Mouse (Mus musculus): ENCODE data around the gene Gpatch8. TPM values are rescaled to one million over a fixed set of nuclear protein-coding genes. Genes with fewer than 3 reads are reported as not detected.
"Not testable (repeated sequence)": the region's sequence is repeated elsewhere in the genome, so short reads cannot be mapped to it uniquely, and the experiment has no call there.

Gpatch8 gene
- total RNA-seq, 2 experiments from 2014 or later, result 47.0 to 51.1 TPM

DNA sequence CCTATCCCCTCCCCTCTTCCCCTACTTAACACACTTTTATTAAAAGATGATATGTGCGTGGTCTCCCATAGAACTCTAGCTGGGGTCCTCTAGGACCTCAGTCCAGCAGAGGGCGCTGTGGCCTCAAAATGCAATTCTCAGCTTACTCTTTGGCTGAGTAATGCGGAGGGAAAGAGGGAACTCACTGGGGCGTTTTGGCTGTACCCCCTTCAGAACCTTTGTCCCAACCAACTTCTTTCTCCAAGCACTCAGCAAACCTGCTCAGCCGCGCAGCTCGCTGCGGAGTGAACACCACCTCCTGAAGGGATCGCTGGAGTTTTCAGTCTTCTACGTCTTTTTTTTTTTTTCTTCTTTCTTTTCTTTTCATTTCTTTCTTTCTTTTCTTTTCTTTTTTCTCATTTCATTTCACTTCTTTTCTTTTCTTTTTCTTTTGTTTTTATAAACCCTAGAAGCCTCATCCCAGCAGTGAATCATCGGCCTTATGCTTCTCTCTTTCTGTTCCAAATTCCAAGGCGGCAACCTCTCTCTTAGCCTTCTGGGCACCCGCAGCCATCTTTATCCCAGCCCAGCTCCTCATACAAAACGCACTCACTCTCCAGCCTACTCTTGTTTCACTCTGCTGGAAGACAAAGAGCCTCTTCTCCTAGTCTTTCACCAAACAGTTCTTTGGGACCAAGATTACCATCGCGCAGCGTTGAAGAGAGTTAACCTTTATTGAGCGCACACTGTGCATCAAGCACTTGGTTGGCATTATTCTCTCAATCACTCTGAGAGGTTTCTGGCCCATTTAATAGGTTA is 16.9 kb upstream of the Gpatch8 start:
- peak; percentile 92 for DNase-seq (ENCODE audit: low spot score in 2 of 2)

- DNase-seq (ENCODE audit: low spot score in 2 of 2), result no peak
Measured at GRCm38 (mm10) chr11:102568756-102569377, 12.7 kb upstream of the Gpatch8 start.

DNA sequence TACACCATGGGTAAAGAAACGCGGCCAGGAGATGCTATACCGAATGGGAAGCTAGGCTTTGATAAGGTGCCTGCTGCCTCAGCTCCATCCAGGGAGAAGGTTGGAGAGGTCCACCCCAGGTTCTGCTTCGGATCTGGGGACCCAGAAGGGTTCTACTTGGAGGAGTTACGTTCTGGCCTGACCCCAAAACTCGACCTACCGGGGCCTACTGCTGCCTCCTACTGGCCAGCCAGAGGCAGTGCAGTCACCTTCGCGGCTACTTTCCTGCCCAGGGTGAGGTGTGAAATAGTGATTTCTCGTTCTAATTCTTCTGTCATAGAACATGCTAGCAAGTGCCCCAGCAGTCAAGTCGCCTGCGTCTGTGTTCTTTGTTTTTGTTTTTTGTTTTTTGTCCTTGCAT is 12.0 kb upstream of the Gpatch8 start:
- DNase-seq (ENCODE audit: low spot score in 2 of 2), result no peak

GRCm38 (mm10) chr11:102567723-102568122 is 11.5 kb upstream of the Gpatch8 start:
- DNase-seq (ENCODE audit: low spot score in 2 of 2), result no peak

GRCm38 (mm10) chr11:102567157-102567556 is 11.0 kb upstream of the Gpatch8 start:
- no peak for DNase-seq (ENCODE audit: low spot score in 2 of 2)

DNA sequence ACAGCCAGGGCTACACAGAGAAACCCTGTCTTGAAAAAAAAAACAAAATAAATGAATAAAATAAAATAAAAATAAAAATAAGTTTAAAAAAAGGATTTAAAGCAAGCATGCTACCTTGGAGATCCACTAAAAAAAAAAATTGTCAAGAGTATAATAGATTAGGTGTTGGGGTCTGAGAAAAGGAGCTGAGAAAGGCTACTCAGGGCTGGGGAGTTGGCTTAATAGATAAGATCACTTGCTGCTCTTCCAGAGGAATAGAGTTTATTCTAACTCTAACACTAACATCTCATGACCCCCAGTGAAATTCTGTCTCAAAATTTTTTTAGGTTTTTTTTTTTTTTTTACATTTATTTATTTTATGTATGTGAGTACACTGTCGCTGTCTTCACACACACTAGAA is 10.1 kb upstream of the Gpatch8 start:
- no peak for DNase-seq (ENCODE audit: low spot score in 2 of 2)

- DNase-seq (ENCODE audit: low spot score in 2 of 2), result no peak
Measured at GRCm38 (mm10) chr11:102565741-102566140, 9.5 kb upstream of the Gpatch8 start.

DNA sequence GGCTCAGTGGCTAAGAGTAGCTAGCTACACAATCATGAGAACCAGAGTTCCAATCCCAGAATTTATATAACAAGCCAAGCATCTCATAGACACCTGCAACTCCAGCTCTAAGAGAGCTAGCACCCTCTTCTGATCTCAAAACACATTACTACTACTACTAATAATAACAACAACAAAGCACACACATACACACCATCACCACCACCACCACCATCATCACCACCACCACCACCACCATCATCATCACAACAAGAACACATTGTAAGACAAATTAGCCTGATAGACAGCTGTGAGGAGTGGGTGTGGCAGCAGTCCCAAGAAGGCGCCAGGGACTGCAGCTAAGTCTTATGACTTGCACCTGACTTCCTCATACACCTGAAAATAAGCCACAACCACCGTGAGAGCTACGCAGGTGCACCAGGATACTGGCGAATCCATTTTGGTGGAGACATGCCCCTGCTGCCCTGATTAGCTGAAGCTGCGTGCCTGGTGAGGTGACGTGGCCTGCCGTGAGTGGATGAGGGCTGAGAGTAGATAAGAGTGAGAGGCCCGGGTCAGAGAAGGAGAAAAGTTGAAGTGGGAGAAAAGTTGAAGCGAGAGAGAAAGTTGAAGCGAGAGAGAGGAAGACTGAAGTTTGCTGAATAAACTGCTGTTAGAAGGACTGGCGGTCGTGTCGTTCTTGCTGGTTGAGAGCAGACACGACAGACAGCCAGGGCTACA is 8.9 kb upstream of the Gpatch8 start:
- not testable (repeated sequence) for DNase-seq (ENCODE audit: low spot score in 2 of 2)

GRCm38 (mm10) chr11:102558704-102559103 is 2.5 kb upstream of the Gpatch8 start:
- DNase-seq (ENCODE audit: low spot score in 2 of 2), result no peak

GRCm38 (mm10) chr11:102557386-102557785 is 1.2 kb upstream of the Gpatch8 start:
- no peak for DNase-seq (ENCODE audit: low spot score in 2 of 2)

GRCm38 (mm10) chr11:102556716-102557074 is 503 bp upstream of the Gpatch8 start:
- no peak for DNase-seq (ENCODE audit: low spot score in 2 of 2)

DNA sequence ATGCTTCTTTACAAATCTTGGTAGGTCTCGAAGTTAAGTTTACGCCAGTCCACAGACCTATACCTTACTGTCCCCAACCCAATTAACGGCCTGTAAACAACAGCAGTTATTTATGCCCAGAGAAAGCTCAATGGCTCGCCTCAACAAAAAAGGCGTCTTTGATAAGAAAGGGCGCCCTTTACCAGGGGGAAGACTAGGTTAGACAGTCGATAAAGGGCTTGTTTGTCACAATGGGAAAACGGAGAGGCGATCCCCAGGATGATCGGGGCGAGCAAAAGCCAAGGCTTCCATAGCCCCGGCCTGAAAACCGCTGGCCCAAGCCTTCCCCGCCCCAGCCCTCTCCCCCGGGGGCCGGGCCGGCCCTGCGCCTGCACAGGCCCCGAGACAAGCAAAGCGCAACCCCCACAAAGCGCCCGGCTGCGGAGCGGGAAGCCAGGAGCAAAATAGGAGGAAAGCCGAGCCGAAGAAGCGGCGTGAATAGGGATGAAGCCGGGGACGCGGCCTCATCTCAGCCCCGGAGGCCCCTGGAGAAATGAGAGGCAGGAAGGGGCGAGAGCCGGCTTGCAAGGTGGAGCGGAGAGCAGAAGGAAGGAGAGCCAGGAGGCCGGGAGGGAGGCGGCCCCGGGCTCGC is 677 bp downstream of the Gpatch8 start:
- no peak for DNase-seq (ENCODE audit: low spot score in 2 of 2)

DNA sequence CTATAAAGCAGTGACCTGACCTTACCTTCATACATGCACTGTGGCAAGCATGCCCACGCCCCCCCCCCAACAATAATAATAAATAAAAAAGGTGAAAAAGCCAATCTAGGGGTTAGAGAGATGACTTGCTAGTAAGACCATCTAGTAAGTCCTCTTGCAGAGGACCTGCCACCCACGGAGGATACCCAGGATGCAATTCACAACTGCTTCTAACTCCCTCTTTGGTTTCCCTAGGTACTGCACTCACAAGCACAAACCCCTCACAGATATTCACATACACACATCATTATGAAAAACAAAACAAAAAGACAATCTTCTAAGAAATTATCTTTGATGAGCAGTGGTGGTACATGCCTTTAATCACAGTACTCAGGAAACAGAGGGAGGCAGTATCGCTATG is 4.1 kb downstream of the Gpatch8 start:
- no peak for DNase-seq (ENCODE audit: low spot score in 2 of 2)

GRCm38 (mm10) chr11:102551176-102551575 is 5.0 kb downstream of the Gpatch8 start:
- DNase-seq (ENCODE audit: low spot score in 2 of 2), result no peak

DNA sequence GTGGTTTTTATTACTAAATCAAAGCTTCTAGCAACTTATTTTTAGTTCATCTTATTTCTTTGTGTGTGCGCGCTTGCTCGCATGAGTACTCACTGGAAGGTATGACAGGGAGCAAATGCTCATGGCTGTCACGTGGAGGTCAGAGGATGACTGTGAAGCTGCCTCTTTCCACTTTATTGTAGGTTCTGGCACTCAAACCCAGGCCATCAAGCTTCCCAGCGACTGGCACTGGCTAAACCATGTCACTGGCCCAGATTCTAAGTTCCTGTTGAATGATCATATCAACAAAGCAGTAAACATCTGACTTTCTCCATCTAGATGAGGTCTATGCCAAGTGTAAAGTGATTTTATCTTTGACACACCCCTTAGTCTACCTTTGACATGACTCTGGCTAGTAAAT is 14.7 kb downstream of the Gpatch8 start:
- DNase-seq (ENCODE audit: low spot score in 2 of 2), result no peak

GRCm38 (mm10) chr11:102540286-102540685 is 15.9 kb downstream of the Gpatch8 start:
- DNase-seq (ENCODE audit: low spot score in 2 of 2), result not testable (repeated sequence)

- no peak for DNase-seq (ENCODE audit: low spot score in 2 of 2)
Measured at GRCm38 (mm10) chr11:102539690-102540089, 16.5 kb downstream of the Gpatch8 start.

- DNase-seq (ENCODE audit: low spot score in 2 of 2), result no peak
Measured at GRCm38 (mm10) chr11:102536210-102536609, 20.0 kb downstream of the Gpatch8 start.

DNA sequence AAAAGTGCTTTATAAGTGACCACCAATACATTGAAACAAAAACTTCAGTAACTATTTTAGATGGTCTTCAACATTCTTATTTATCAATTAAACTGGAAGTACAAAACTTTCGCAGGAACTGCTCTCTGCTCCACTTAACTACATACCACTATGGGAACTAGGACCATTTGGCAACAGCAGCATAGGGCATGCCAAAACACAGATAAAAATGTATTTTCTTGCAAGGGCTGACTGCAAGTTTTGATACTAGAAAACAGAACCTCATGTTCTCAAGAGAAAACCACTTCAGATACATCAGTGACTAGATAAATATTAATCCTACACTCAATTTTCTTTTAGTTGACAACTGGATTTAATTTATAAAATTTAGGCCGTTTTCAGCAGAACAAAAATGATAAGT is 22.1 kb downstream of the Gpatch8 start:
- no peak for DNase-seq (ENCODE audit: low spot score in 2 of 2)

- DNase-seq (ENCODE audit: low spot score in 2 of 2), result no peak
Measured at GRCm38 (mm10) chr11:102531425-102531824, 24.8 kb downstream of the Gpatch8 start.

GRCm38 (mm10) chr11:102514793-102515424 is 41.3 kb downstream of the Gpatch8 start:
- DNase-seq (ENCODE audit: low spot score in 2 of 2), result no peak
